Mouse (Mus musculus): ENCODE data around the gene Pdzd9.
"Not testable (repeated sequence)": the region's sequence is repeated elsewhere in the genome, so short reads cannot be mapped to it uniquely, and the experiment has no call there.

Pdzd9 gene

GRCm38 (mm10) chr7:120670153-120670875, at the start of gene Pdzd9:
Gene Pdzd9, minus strand, starts transcription at chr7:120670343.
- DNase-seq: peak; percentile 75

GRCm38 (mm10) chr7:120717261-120717660, 47.1 kb upstream of the Pdzd9 start:
- no peak for DNase-seq

GRCm38 (mm10) chr7:120713951-120714350, 43.8 kb upstream of the Pdzd9 start:
- not testable (repeated sequence) for DNase-seq

- no peak for DNase-seq
Observed at GRCm38 (mm10) chr7:120713225-120713624, 43.1 kb upstream of the Pdzd9 start.

GRCm38 (mm10) chr7:120712071-120712470, 41.9 kb upstream of the Pdzd9 start:
- DNase-seq: no peak

GRCm38 (mm10) chr7:120703888-120704287, 33.7 kb upstream of the Pdzd9 start:
- DNase-seq: no peak

GRCm38 (mm10) chr7:120699586-120699985, 29.4 kb upstream of the Pdzd9 start:
- DNase-seq: no peak

- DNase-seq: no peak
Observed at GRCm38 (mm10) chr7:120696331-120696730, 26.2 kb upstream of the Pdzd9 start.

GRCm38 (mm10) chr7:120695641-120696040, 25.5 kb upstream of the Pdzd9 start:
- DNase-seq: no peak

GRCm38 (mm10) chr7:120695196-120695595, 25.1 kb upstream of the Pdzd9 start:
- no peak for DNase-seq

- DNase-seq: no peak
Observed at GRCm38 (mm10) chr7:120693831-120694375, 23.8 kb upstream of the Pdzd9 start.

- peak; percentile 48 for DNase-seq
Observed at GRCm38 (mm10) chr7:120690634-120691033, 20.5 kb upstream of the Pdzd9 start.

- DNase-seq: no peak
Observed at GRCm38 (mm10) chr7:120685227-120685626, 15.1 kb upstream of the Pdzd9 start.

- no peak for DNase-seq
Observed at GRCm38 (mm10) chr7:120684731-120685161, 14.6 kb upstream of the Pdzd9 start.

- DNase-seq: no peak
Observed at GRCm38 (mm10) chr7:120682002-120682401, 11.9 kb upstream of the Pdzd9 start.

GRCm38 (mm10) chr7:120679023-120679422, 8.9 kb upstream of the Pdzd9 start:
- DNase-seq: no peak

- DNase-seq: peak; percentile 62
Observed at GRCm38 (mm10) chr7:120677764-120678531, 7.8 kb upstream of the Pdzd9 start.

- DNase-seq: peak; percentile 84
Observed at GRCm38 (mm10) chr7:120677001-120677643, 7.0 kb upstream of the Pdzd9 start, which contains the start of gene Mosmo. Gene Mosmo, plus strand, starts transcription at chr7:120677618.

- no peak for DNase-seq
Observed at GRCm38 (mm10) chr7:120671271-120671670, 1.1 kb upstream of the Pdzd9 start.

- DNase-seq: peak; percentile 12
Observed at GRCm38 (mm10) chr7:120662079-120662478, 8.1 kb downstream of the Pdzd9 start.

- DNase-seq: no peak
Observed at GRCm38 (mm10) chr7:120647849-120648248, 22.3 kb downstream of the Pdzd9 start.

- no peak for DNase-seq
Observed at GRCm38 (mm10) chr7:120643217-120643616, 26.9 kb downstream of the Pdzd9 start.

- DNase-seq: peak; percentile 15
Observed at GRCm38 (mm10) chr7:120635821-120636220, 34.3 kb downstream of the Pdzd9 start.

Data from liver (tissue).